Mouse (Mus musculus): ENCODE measurements around the gene Tmprss12.
"Not testable (repeated sequence)": the region's sequence is repeated elsewhere in the genome, so short reads cannot be mapped to it uniquely, and the experiment has no call there.

Tmprss12 gene

DNA sequence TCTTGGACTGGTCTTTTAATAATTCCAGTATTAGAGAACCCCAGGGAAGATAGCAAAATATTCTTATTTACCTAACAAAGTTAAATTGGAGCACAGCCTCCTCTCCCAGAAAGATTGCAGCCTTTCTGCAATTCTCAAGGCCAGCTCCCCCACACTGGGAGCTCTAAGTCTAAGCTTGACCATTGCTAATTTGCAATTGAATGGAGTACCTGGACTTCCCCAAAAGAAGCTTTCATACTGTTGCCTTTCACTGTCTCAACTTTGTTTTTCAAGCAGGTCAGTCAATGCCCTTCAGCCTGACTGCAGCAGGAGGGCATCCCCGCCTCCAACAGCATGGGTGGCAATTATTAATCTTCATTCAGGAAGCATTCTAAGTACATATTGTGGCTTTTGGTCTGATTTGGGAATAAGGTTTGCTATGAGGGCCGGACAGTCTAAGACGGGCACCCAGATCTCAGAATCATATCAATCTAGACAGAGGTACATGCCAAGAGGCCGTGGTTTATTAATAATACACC is 6.8 kb upstream of the Tmprss12 start:
- DNase-seq (ENCODE audit: low read depth, low spot score), result not testable (repeated sequence)

DNA sequence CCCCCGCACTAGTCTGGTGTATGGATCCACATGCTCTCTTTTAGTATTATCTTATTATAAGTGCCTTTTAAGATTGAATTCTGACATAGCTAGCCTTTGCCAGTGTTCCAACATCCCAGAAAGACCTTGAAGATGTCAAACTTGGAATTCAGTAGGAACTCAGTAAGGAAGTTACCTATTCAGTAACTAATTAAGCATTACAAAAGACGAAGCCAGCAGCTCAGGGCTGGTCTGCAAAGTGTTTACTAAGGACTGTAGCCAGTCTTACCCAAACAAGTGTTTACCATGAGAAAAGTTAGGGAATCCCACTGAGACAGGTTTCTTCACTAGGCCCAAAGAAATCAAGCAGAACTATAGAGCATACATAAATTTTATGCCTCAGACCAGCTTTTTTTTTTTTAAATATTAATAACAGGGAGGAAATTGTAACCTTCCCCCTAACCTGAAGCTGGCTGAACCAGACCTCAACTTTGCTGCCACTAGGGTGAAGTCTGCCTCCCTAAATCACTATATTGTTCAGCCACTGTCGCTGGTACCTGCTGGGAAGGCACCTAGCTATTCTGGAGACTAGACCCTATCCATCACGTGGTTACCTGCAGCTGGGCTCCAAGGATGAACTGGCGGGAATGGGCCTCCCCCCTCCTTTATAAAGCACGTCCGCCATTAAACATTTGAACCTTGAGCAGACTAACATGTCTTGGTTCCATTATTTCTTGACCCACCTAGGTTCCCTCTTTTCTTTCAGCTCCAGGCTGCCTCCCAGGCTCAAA is 5.7 kb upstream of the Tmprss12 start:
- DNase-seq (ENCODE audit: low read depth, low spot score), result no peak

- DNase-seq (ENCODE audit: low read depth, low spot score), result no peak
Measured at GRCm38 (mm10) chr15:100276403-100276802, 4.2 kb upstream of the Tmprss12 start.

- DNase-seq (ENCODE audit: low read depth, low spot score), result no peak
Measured at GRCm38 (mm10) chr15:100277586-100277985, 3.1 kb upstream of the Tmprss12 start.

DNA sequence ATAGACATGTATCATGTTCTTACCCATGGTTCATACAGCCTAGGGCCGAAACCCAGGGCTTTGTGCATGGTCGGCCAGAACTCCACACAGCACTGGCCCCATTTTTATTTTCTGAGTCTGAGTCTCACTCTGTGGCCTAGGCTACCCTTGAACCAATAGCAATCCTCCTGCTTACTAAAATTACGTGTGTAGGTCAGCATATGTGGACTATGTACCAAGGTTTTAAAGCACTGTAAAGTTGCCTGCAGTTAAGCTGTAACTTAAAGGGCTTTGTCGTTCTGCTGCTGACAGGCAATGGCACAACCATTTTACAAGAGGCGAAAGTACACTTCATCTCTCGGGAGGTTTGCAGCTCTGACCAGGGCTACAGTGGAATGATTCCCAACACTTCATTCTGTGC is 8.3 kb downstream of the Tmprss12 start:
- no peak for DNase-seq (ENCODE audit: low read depth, low spot score)

- DNase-seq (ENCODE audit: low read depth, low spot score), result no peak
Measured at GRCm38 (mm10) chr15:100290858-100291257, 10.2 kb downstream of the Tmprss12 start.

GRCm38 (mm10) chr15:100292326-100292725 is 11.7 kb downstream of the Tmprss12 start:
- no peak for DNase-seq (ENCODE audit: low read depth, low spot score)

GRCm38 (mm10) chr15:100297856-100298255 is 17.2 kb downstream of the Tmprss12 start:
- no peak for DNase-seq (ENCODE audit: low read depth, low spot score)

DNA sequence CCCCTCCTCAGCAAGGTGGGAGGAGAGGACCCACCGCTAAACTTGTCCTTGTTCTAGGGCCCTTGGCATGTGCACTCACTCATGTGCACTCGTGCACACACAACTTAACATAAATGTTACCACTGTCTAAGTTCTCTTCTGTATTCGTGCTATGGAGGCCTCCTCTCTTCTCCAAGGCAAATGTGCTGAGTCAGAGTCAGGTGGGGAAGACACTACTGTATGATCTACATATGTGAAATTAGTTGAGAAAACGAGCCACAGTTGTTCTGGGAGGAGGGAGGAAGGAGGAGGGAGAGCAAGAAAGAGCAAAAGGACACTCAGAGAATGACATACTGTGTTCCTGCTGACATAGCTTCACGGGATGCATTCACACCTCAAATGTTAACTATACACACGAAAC is 19.9 kb downstream of the Tmprss12 start:
- no peak for DNase-seq (ENCODE audit: low read depth, low spot score)

- DNase-seq (ENCODE audit: low read depth, low spot score), result peak; percentile 67
Measured at GRCm38 (mm10) chr15:100301556-100301955, 20.9 kb downstream of the Tmprss12 start.

DNA sequence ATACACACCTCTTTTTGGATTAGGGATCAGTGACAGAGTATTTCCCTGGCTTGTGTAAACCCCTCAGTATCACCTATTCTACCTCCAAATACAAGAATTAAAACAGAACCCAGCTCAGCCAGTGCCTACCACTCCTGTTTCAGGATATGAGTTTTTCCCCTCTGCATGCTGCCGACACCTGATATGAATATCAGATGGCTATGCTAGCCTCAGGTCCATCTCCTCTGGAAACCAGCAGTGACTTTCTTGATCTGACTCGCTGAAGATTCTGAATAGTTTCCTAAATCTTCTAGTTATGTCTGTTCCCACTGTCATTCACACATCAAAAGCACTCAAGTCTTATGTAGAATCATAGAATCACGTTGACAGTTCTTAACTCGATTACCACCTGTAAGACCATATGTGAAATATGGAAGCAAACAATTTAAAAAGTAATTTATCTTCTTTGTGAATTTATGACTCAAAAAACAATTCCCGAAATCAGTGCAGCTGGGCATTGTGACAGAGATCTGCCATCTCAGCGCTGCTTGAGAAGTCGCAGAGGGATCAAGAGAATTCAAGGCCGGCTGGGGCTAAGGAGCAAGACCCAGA is 22.9 kb downstream of the Tmprss12 start:
- DNase-seq (ENCODE audit: low read depth, low spot score), result no peak

GRCm38 (mm10) chr15:100304019-100304991 is 23.7 kb downstream of the Tmprss12 start, which contains the start of gene Mettl7a1:
Gene Mettl7a1, plus strand, starts transcription at chr15:100304140.
- peak; percentile 77 for DNase-seq (ENCODE audit: low read depth, low spot score)

DNA sequence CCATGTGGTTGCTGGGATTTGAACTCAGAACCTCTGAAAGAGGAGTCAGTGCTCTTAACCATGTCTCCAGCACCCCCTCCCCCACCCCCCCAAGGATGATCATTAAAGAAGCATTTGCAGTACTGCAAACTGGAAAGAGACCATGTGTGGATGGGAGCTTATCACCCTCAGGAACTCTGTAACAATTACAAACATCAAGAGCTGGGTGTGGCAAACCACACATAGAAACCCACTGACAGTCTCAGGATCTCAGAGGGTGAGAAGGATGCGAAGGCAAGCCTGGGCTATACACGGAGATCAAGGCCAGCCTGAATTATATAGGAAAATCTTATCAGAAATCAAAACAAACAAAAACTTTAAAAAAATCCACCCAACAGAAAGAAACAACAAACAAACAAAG is 25.6 kb downstream of the Tmprss12 start:
- DNase-seq (ENCODE audit: low read depth, low spot score), result peak; percentile 20

DNA sequence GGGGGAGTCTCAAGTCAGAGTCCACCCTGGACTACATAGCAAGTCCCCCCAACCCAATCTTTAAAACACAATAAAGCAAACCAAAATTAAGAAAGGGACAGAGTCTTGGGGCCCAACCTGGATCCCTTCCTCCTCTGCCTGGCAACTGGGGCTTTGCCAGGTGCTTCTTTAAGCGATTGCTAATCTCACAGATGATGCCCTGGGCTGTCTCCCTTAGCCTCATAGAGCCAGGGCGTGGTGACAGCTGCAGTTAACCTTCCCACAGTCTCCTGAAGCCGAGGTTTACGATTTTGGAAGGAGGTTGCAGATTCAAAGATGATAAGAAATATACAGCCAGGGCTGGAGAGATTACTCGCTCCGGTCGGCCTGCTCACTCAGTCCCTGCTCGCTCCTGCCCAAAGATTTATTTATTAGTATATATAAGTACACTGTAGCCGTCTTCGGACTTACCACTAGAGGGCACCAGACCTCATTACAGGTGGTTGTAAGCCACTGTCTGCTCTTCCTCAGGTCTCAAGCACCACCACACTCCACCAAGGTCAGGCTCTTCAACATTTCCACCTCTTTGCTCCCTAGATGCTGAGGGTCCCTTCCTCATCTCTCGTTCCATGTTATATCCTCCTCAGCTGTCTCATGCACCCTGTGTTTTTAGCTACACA is 26.9 kb downstream of the Tmprss12 start:
- peak; percentile 75 for DNase-seq (ENCODE audit: low read depth, low spot score)

DNA sequence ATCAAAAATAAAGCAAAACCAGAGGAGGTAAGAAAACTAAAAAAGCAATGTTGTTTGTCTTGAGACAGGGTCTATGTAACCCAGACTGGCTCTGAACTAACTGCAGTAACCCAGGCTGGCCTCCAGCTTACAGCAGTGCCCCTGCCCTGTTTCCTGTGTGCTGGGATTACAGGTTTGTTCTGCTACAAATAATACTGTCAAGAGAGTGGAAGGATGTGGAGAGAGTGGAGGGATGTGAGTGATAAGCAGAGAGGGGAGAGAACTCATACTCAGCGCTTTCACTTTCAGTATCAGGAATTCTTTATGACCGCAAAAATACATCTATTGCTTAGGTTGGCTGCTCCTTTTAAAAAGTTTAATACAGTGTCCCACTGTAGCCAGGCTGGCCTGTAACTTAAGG is 31.7 kb downstream of the Tmprss12 start:
- peak; percentile 63 for DNase-seq (ENCODE audit: low read depth, low spot score)

DNA sequence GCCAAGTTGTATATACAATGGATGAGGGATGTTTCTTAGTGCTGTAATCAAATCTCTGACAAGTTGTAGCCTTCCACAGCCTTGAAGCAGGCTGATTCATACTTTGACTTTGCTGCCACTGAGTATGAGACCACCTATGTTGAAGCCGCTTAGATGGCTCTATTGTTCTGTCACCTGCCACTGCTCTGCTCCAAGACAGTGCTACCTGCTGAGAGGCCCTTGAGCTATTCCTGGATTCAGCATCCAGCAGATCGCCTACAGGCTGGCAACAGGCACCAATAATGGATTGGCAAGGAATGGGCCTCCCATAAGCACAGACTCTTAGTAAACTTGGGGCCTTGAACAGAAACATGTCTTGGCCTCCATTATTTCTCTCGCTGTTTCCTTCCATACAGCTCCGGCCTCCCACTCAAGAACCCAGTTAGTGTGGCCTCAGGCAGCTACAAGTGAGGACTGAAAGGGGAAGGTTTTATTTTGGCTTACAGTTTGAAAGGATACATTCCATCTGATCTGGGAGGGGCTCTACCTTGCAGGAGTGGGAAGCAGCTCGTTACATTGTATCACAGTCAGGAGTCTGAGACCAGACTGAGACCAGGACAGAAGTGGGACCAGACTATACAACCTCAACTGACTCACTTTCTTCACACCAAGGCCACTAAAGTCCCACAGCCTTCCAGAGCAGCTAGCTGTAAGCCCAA is 34.0 kb downstream of the Tmprss12 start:
- DNase-seq (ENCODE audit: low read depth, low spot score), result no peak

- DNase-seq (ENCODE audit: low read depth, low spot score), result not testable (repeated sequence)
Measured at GRCm38 (mm10) chr15:100318014-100318671, 37.5 kb downstream of the Tmprss12 start.

GRCm38 (mm10) chr15:100319884-100320283 is 39.2 kb downstream of the Tmprss12 start:
- no peak for DNase-seq (ENCODE audit: low read depth, low spot score)

GRCm38 (mm10) chr15:100320295-100320905 is 39.8 kb downstream of the Tmprss12 start:
- DNase-seq (ENCODE audit: low read depth, low spot score), result no peak

- no peak for DNase-seq (ENCODE audit: low read depth, low spot score)
Measured at GRCm38 (mm10) chr15:100321134-100321533, 40.5 kb downstream of the Tmprss12 start.
